Mouse (Mus musculus): ENCODE measurements around the gene Apod. TPM values are rescaled to one million over a fixed set of nuclear protein-coding genes. Genes with fewer than 3 reads are reported as not detected.
A peak's percentile ranks its signal among the peaks of the same experiment; 100 is the strongest.

Apod gene
- polyA plus RNA-seq, 1 experiment = 0.35 TPM

- 0 out of 2 replicates have a peak, but pooled peaks cover 3% of the 10 kb centered on the region for H3K4me1 ChIP-seq (ENCODE audit: control insufficient read depth, insufficient read depth, insufficient read length, low read length)
- H3K27ac ChIP-seq (ENCODE audit: insufficient read depth, low read depth, low read length) = 0 out of 2 replicates have a peak overlapping the region, but pooled peaks have one; percentile 66
- H3K27me3 ChIP-seq (ENCODE audit: control insufficient read depth, insufficient read depth, low read length) = no peaks in the 10 kb centered on the region
- TF ChIP-seq CTCF (IDR thresholded peaks at IDR 0.05; ENCODE audit: extremely low read depth, insufficient read length, insufficient replicate concordance, low read depth, low read length) = no peak
- TF ChIP-seq POLR2A (IDR thresholded peaks at IDR 0.05; ENCODE audit: low read depth, low read length) = no peak
- 81% methylated on average over 4 of the region's 4 CpGs for WGBS
- H3K36me3 ChIP-seq (ENCODE audit: control insufficient read depth, insufficient read depth, low read length) = no peaks in the 10 kb centered on the region
- no peak overlapping the region for H3K4me3 ChIP-seq (ENCODE audit: low read depth, low read length)
Measured at GRCm38 (mm10) chr16:31315294-31315693, 686 bp upstream of the Apod start.

- Histone ChIP-seq H3K27me3 (ENCODE audit: control insufficient read depth, insufficient read depth, low read length) (no peaks in the 10 kb centered on the region), H3K4me3 (ENCODE audit: low read depth, low read length) (no peak overlapping the region), H3K36me3 (ENCODE audit: control insufficient read depth, insufficient read depth, low read length) (no peaks in the 10 kb centered on the region), H3K27ac (ENCODE audit: insufficient read depth, low read depth, low read length) (no peak overlapping the region), H3K4me1 (ENCODE audit: control insufficient read depth, insufficient read depth, insufficient read length, low read length) (0 out of 2 replicates have a peak, but pooled peaks cover 3% of the 10 kb centered on the region)
- 77% methylated on average over 2 of the region's 2 CpGs for WGBS
- TF ChIP-seq POLR2A (IDR thresholded peaks at IDR 0.05; ENCODE audit: low read depth, low read length) (no peak), CTCF (IDR thresholded peaks at IDR 0.05; ENCODE audit: extremely low read depth, insufficient read length, insufficient replicate concordance, low read depth, low read length) (no peak)
Measured at GRCm38 (mm10) chr16:31313611-31314010, 997 bp downstream of the Apod start.

GRCm38 (mm10) chr16:31312296-31312695 lies 2.3 kb downstream of the Apod start:
- H3K27me3 ChIP-seq (ENCODE audit: control insufficient read depth, insufficient read depth, low read length) = no peaks in the 10 kb centered on the region
- H3K4me1 ChIP-seq (ENCODE audit: control insufficient read depth, insufficient read depth, insufficient read length, low read length) = 0 out of 2 replicates have a peak, but pooled peaks cover 3% of the 10 kb centered on the region
- no peak overlapping the region for H3K4me3 ChIP-seq (ENCODE audit: low read depth, low read length)
- no peak overlapping the region for H3K27ac ChIP-seq (ENCODE audit: insufficient read depth, low read depth, low read length)
- no peak for TF ChIP-seq POLR2A (IDR thresholded peaks at IDR 0.05; ENCODE audit: low read depth, low read length)
- TF ChIP-seq CTCF (IDR thresholded peaks at IDR 0.05; ENCODE audit: extremely low read depth, insufficient read length, insufficient replicate concordance, low read depth, low read length) = no peak
- 100% methylated on average over 3 of the region's 3 CpGs for WGBS
- H3K36me3 ChIP-seq (ENCODE audit: control insufficient read depth, insufficient read depth, low read length) = no peaks in the 10 kb centered on the region

GRCm38 (mm10) chr16:31305199-31305919 lies 9.2 kb downstream of the Apod start:
- TF ChIP-seq POLR2A (IDR thresholded peaks at IDR 0.05; ENCODE audit: low read depth, low read length) = no peak
- no peak for TF ChIP-seq CTCF (IDR thresholded peaks at IDR 0.05; ENCODE audit: extremely low read depth, insufficient read length, insufficient replicate concordance, low read depth, low read length)
- no peak overlapping the region for H3K4me3 ChIP-seq (ENCODE audit: low read depth, low read length)
- H3K36me3 ChIP-seq (ENCODE audit: control insufficient read depth, insufficient read depth, low read length) = no peaks in the 10 kb centered on the region
- 81% methylated on average over 5 of the region's 5 CpGs for WGBS
- H3K27ac ChIP-seq (ENCODE audit: insufficient read depth, low read depth, low read length) = no peak overlapping the region
- H3K27me3 ChIP-seq (ENCODE audit: control insufficient read depth, insufficient read depth, low read length) = no peaks in the 10 kb centered on the region
- no peaks in the 10 kb centered on the region for H3K4me1 ChIP-seq (ENCODE audit: control insufficient read depth, insufficient read depth, insufficient read length, low read length)

GRCm38 (mm10) chr16:31303276-31303675 lies 11.3 kb downstream of the Apod start:
- no peak for TF ChIP-seq POLR2A (IDR thresholded peaks at IDR 0.05; ENCODE audit: low read depth, low read length)
- TF ChIP-seq CTCF (IDR thresholded peaks at IDR 0.05; ENCODE audit: extremely low read depth, insufficient read length, insufficient replicate concordance, low read depth, low read length) = no peak
- Histone ChIP-seq H3K27me3 (ENCODE audit: control insufficient read depth, insufficient read depth, low read length) (no peaks in the 10 kb centered on the region), H3K4me1 (ENCODE audit: control insufficient read depth, insufficient read depth, insufficient read length, low read length) (no peaks in the 10 kb centered on the region), H3K4me3 (ENCODE audit: low read depth, low read length) (no peak overlapping the region), H3K36me3 (ENCODE audit: control insufficient read depth, insufficient read depth, low read length) (no peaks in the 10 kb centered on the region), H3K27ac (ENCODE audit: insufficient read depth, low read depth, low read length) (no peak overlapping the region)
- WGBS = 82% methylated on average over 10 of the region's 10 CpGs

GRCm38 (mm10) chr16:31300883-31301532 lies 13.6 kb downstream of the Apod start:
- WGBS = 88% methylated on average over 6 of the region's 6 CpGs
- H3K27ac ChIP-seq (ENCODE audit: insufficient read depth, low read depth, low read length) = no peak overlapping the region
- TF ChIP-seq CTCF (IDR thresholded peaks at IDR 0.05; ENCODE audit: extremely low read depth, insufficient read length, insufficient replicate concordance, low read depth, low read length) (no peak), POLR2A (IDR thresholded peaks at IDR 0.05; ENCODE audit: low read depth, low read length) (no peak)
- no peaks in the 10 kb centered on the region for H3K27me3 ChIP-seq (ENCODE audit: control insufficient read depth, insufficient read depth, low read length)
- H3K4me1 ChIP-seq (ENCODE audit: control insufficient read depth, insufficient read depth, insufficient read length, low read length) = no peaks in the 10 kb centered on the region
- H3K36me3 ChIP-seq (ENCODE audit: control insufficient read depth, insufficient read depth, low read length) = no peaks in the 10 kb centered on the region
- no peak overlapping the region for H3K4me3 ChIP-seq (ENCODE audit: low read depth, low read length)

- no peaks in the 10 kb centered on the region for H3K27me3 ChIP-seq (ENCODE audit: control insufficient read depth, insufficient read depth, low read length)
- H3K36me3 ChIP-seq (ENCODE audit: control insufficient read depth, insufficient read depth, low read length) = no peaks in the 10 kb centered on the region
- WGBS = 44% methylated on average over 7 of the region's 7 CpGs
- no peak overlapping the region for H3K4me3 ChIP-seq (ENCODE audit: low read depth, low read length)
- no peaks in the 10 kb centered on the region for H3K4me1 ChIP-seq (ENCODE audit: control insufficient read depth, insufficient read depth, insufficient read length, low read length)
- no peak overlapping the region for H3K27ac ChIP-seq (ENCODE audit: insufficient read depth, low read depth, low read length)
- TF ChIP-seq CTCF (IDR thresholded peaks at IDR 0.05; ENCODE audit: extremely low read depth, insufficient read length, insufficient replicate concordance, low read depth, low read length) (no peak), POLR2A (IDR thresholded peaks at IDR 0.05; ENCODE audit: low read depth, low read length) (no peak)
Measured at GRCm38 (mm10) chr16:31300467-31300866, 14.1 kb downstream of the Apod start.
